Mouse (Mus musculus): Measurements from ENCODE around the gene Rpl29. TPM values are rescaled to one million over a fixed set of nuclear protein-coding genes. Genes with fewer than 3 reads are reported as not detected.

Gene Rpl29
- polyA plus RNA-seq, 1 experiment from 2014 or later, result 947 TPM

Other genes starting within 250 kb of the Rpl29 start
- 56.8 and 58.8 TPM in 2 replicates for gene Ppm1m, start 229.7 kb upstream of the Rpl29 start, polyA plus RNA-seq (2015; fragmentation: Nextera tagmentation; extraction: Ambion mirVana)
- gene Twf2, start 226.3 kb upstream of the Rpl29 start, polyA plus RNA-seq (2015; fragmentation: Nextera tagmentation; extraction: Ambion mirVana), result 72.7 and 75.5 TPM in 2 replicates
- 0.07 TPM in 1 of 2 replicates, not detected in the other for gene Tlr9, start 206.9 kb upstream of the Rpl29 start, polyA plus RNA-seq (2015; fragmentation: Nextera tagmentation; extraction: Ambion mirVana)
- 122 and 128 TPM in 2 replicates for gene Alas1, start 180.8 kb upstream of the Rpl29 start, polyA plus RNA-seq (2015; fragmentation: Nextera tagmentation; extraction: Ambion mirVana)
- 28.4 and 29.2 TPM in 2 replicates for gene Poc1a, start 148.4 kb upstream of the Rpl29 start, polyA plus RNA-seq (2015; fragmentation: Nextera tagmentation; extraction: Ambion mirVana)
- 13.6 and 13.7 TPM in 2 replicates for gene Dusp7, start 60.8 kb upstream of the Rpl29 start, polyA plus RNA-seq (2015; fragmentation: Nextera tagmentation; extraction: Ambion mirVana)
- gene Acy1, start 8.9 kb downstream of the Rpl29 start, polyA plus RNA-seq (2015; fragmentation: Nextera tagmentation; extraction: Ambion mirVana), result 59.1 and 62.4 TPM in 2 replicates
- gene Abhd14b, start 18.0 kb downstream of the Rpl29 start, polyA plus RNA-seq (2015; fragmentation: Nextera tagmentation; extraction: Ambion mirVana), result 45.5 and 48.3 TPM in 2 replicates
- 68.8 and 70.3 TPM in 2 replicates for gene Abhd14a, start 18.2 kb downstream of the Rpl29 start, polyA plus RNA-seq (2015; fragmentation: Nextera tagmentation; extraction: Ambion mirVana)
- gene Pcbp4, start 23.8 kb downstream of the Rpl29 start, polyA plus RNA-seq (2015; fragmentation: Nextera tagmentation; extraction: Ambion mirVana), result 119 and 136 TPM in 2 replicates
- 0.31 and 0.41 TPM in 2 replicates for gene Gpr62, start 36.5 kb downstream of the Rpl29 start, polyA plus RNA-seq (2015; fragmentation: Nextera tagmentation; extraction: Ambion mirVana)
- gene Rrp9, start 46.5 kb downstream of the Rpl29 start, polyA plus RNA-seq (2015; fragmentation: Nextera tagmentation; extraction: Ambion mirVana), result 56.2 and 59.5 TPM in 2 replicates
- 3.3 and 3.5 TPM in 2 replicates for gene Parp3, start 47.5 kb downstream of the Rpl29 start, polyA plus RNA-seq (2015; fragmentation: Nextera tagmentation; extraction: Ambion mirVana)
- gene Iqcf1, start 70.5 kb downstream of the Rpl29 start, polyA plus RNA-seq (2015; fragmentation: Nextera tagmentation; extraction: Ambion mirVana), result not detected in 2 replicates
- gene Iqcf5, start 85.1 kb downstream of the Rpl29 start, polyA plus RNA-seq (2015; fragmentation: Nextera tagmentation; extraction: Ambion mirVana), result not detected in 2 replicates
- not detected in 2 replicates for gene Iqcf3, start 132.2 kb downstream of the Rpl29 start, polyA plus RNA-seq (2015; fragmentation: Nextera tagmentation; extraction: Ambion mirVana)
- not detected in 2 replicates for gene Iqcf4, start 141.5 kb downstream of the Rpl29 start, polyA plus RNA-seq (2015; fragmentation: Nextera tagmentation; extraction: Ambion mirVana)
- gene Iqcf6, start 197.1 kb downstream of the Rpl29 start, polyA plus RNA-seq (2015; fragmentation: Nextera tagmentation; extraction: Ambion mirVana), result not detected in 2 replicates
- gene Grm2, start 226.6 kb downstream of the Rpl29 start, polyA plus RNA-seq (2015; fragmentation: Nextera tagmentation; extraction: Ambion mirVana), result not detected in 2 replicates

Measured in kidney, embryonic 16.5 days (tissue).